Mouse (Mus musculus) neutrophil, adult 83 days (primary cell): Measurements from ENCODE around the gene Npy5r. TPM values are rescaled to one million over a fixed set of nuclear protein-coding genes. Genes with fewer than 3 reads are reported as not detected.

Experiments used
- total RNA-seq, 2 experiments: library from RNA; stranded (reverse); gene quantifications; one replicate each; pipeline ENCODE4 v1.2.4; 2023

Npy5r gene
- total RNA-seq, result not detected

DNA sequence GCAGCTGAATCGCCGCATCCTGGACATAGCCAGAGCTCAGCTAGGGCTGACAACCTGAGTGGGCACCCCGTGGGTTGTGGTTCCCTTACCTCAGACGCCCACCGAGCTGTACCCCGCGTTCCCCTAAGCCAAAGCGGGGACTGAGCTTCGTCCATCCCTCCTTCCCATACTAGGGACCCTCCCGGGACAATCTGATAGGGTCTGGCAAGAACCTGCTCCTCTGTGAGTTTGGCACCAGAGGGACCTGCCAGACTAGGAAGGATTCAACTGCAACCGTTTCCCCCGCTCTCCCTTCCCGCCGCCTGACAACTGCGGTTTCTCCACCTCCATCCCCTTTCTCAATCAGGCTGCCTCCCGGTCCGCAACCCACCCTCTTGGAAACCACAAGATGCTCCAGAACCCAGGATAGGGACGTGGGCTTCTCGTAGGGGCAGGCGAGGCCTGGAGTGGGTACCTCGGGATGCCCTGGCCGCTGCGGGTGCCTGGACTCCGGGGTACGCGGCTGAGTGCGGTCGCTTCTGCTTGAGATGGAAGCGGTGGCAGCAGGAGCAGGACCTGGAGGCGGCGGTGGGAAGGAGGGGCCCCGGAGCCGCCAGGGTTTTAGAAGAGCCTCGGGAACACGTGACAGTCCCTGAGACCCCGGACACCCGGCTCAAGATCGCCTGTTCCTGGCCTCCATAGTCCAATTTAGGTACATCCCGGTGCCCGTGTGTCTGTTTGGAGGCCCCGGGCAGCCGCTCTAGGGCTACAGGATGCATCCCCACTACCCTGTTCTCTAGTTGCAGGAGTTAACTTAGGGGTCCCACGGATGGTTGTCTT, at the start of gene Npy5r:
TSS of gene Npy5r (minus strand) at position 618 of the 819 bp plus-strand sequence.

DNA sequence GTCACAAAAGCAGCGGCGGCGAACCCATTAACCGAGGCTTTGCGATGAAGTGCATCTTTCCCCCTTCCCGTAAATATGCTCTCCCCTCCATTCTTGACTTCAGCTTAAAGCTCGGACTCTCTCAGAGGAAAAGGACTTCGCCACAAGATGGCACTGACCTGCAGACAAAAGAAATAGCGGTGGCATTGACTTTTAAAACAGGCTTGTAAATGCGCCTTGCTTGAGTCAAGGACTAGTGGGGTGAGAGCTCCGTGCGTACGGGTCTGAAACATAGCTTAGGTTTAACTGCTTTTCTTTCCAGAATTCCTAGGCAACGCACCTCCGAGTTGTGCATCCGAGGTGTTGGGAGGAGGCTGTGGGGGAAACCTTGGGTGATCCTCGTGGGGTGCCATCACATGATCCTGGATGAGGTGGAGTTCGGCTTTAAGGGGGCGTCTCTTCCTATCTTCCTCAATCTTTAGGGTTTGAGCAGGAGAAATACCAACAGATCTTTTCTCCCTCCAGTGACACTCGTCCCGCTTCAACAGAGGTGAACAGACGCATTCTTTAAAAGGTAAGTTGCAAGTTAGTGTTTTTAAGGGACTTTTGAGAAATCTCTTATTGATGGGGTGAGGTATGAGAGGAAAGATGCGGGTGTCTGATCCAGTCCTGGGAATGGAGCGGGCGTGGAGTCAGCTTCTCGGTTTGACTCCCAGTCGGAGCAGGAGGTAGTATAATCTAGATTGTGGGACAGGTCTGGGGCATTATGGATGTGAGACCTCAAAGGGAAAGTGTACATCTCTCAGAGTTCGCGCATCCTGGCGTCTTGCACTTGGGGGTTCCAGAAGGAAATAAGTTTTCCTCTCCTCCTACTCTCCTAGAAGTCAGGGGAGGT, 9.3 kb upstream of the Npy5r start, which contains the start of gene Npy1r:
TSS of gene Npy1r (plus strand) at position 223 of the 874 bp plus-strand sequence.

Other genes with a start within 250 kb of the Npy5r start
- gene Tma16, start 201.6 kb downstream of the Npy5r start, total RNA-seq, result 1 to 10 TPM; 5.0 to 5.6 TPM
- not detected for gene Tktl2, start 176.4 kb downstream of the Npy5r start, total RNA-seq
- not detected for gene Npy1r, start 9.1 kb upstream of the Npy5r start, total RNA-seq
- gene Naf1, start 172.1 kb upstream of the Npy5r start, total RNA-seq, result 1 to 10 TPM; 4.3 to 5.3 TPM